Mouse (Mus musculus) neural tube, embryonic 12.5 days (tissue): ENCODE measurements around the gene H6pd. TPM values are rescaled to one million over a fixed set of nuclear protein-coding genes. Genes with fewer than 3 reads are reported as not detected.

Source experiments
- ATAC-seq: fragments of 200-750 bp; cut with Nextera tagmentation; 2 replicates; pipeline ENCODE4 v1.8.0; 2017; ENCODE audit warnings: low read depth, mild to moderate bottlenecking, moderate TSS enrichment, moderate library complexity; ENCODE audit not compliant: low FRiP score
- H3K27ac ChIP-seq: fragments of 300-500 bp; sonication (generic); 2 replicates; pipeline ENCODE4 v1.5.1; 2016
- H3K27me3 ChIP-seq: fragments of 300-500 bp; sonication (generic); replicated peaks from 2 replicates; pipeline ENCODE4 v1.6.1; 2016; ENCODE audit warnings: mild to moderate bottlenecking
- H3K36me3 ChIP-seq: fragments of 300-500 bp; sonication (generic); 2 replicates; pipeline ENCODE4 v1.6.1; 2016; ENCODE audit warnings: mild to moderate bottlenecking
- H3K4me1 ChIP-seq: fragments of 300-500 bp; sonication (generic); 2 replicates; pipeline ENCODE4 v1.6.1; 2016
- H3K4me2 ChIP-seq: fragments of 300-500 bp; sonication (generic); replicated peaks from 2 replicates; pipeline ENCODE4 v1.6.1; 2016; ENCODE audit warnings: mild to moderate bottlenecking
- H3K4me3 ChIP-seq: fragments of 300-500 bp; sonication (generic); 2 replicates; pipeline ENCODE4 v1.5.1; 2016
- H3K9ac ChIP-seq: fragments of 300-500 bp; sonication (generic); 2 replicates; pipeline ENCODE4 v1.6.1; 2016; ENCODE audit warnings: mild to moderate bottlenecking
- H3K9me3 ChIP-seq: fragments of 300-500 bp; sonication (generic); 2 replicates; pipeline ENCODE4 v1.6.1; 2016; ENCODE audit warnings: mild to moderate bottlenecking
- WGBS: fragments of 180-500 bp; shearing (Covaris S2); methylation state at CpG from one replicate; pipeline ENCODE4 v1.1.7; 2016; 5-methylcytosine and 5-hydroxymethylcytosine counted together
- polyA plus RNA-seq: library from polyadenylated mRNA; unstranded; fragments of >200 nt; fragmentation: Nextera tagmentation; extraction: Ambion mirVana; gene quantifications from 2 replicates; pipeline ENCODE4 v1.2.1, GENCODE M21; 2016

The H6pd gene
- polyA plus RNA-seq, 1 experiment from 2014 or later: 4.0 TPM

GRCm38 (mm10) chr4:149930755-149931154 is 78.1 kb downstream of the H6pd start:
- Histone ChIP-seq H3K27me3 (no peaks in the 10 kb centered on the region), H3K4me1 (no peaks in the 10 kb centered on the region), H3K9me3 (peaks cover 4% of the 10 kb centered on the region; the same call in 1 of the 2 replicates), H3K9ac (no peak overlapping the region), H3K4me2 (no peak overlapping the region), H3K36me3 (0 out of 2 replicates have a peak, but pooled peaks cover 3% of the 10 kb centered on the region), H3K4me3 (no peak overlapping the region), H3K27ac (no peak overlapping the region)
- ATAC-seq: no peak
- WGBS: 56% methylated on average over 3 of the region's 3 CpGs

Other genes starting within 250 kb of the H6pd start
- gene Slc25a33, start 234.7 kb downstream of the H6pd start, polyA plus RNA-seq: 24.9 and 25.4 TPM in 2 replicates
- gene Spsb1, start 54.0 kb downstream of the H6pd start, polyA plus RNA-seq: 17.3 and 19.1 TPM in 2 replicates
- 0.65 and 1.0 TPM in 2 replicates for gene Gpr157, start 78.3 kb upstream of the H6pd start, polyA plus RNA-seq
- 2.1 and 2.3 TPM in 2 replicates for gene Slc2a5, start 110.3 kb upstream of the H6pd start, polyA plus RNA-seq
- not detected in 2 replicates for gene Slc2a7, start 139.9 kb upstream of the H6pd start, polyA plus RNA-seq
- gene Car6, start 192.3 kb upstream of the H6pd start, polyA plus RNA-seq: 0.38 TPM in 1 of 2 replicates, not detected in the other
- 1,428 and 1,431 TPM in 2 replicates for gene Eno1, start 227.7 kb upstream of the H6pd start, polyA plus RNA-seq